Mouse (Mus musculus): ENCODE measurements around the gene Slc24a3. TPM values are rescaled to one million over a fixed set of nuclear protein-coding genes. Genes with fewer than 3 reads are reported as not detected.
A peak's percentile ranks its signal among the peaks of the same experiment; 100 is the strongest.

Gene Slc24a3
- 66.1 and 106 TPM in 2 replicates for polyA plus RNA-seq (2012; ENCODE audit: insufficient read depth, low replicate concordance)

DNA sequence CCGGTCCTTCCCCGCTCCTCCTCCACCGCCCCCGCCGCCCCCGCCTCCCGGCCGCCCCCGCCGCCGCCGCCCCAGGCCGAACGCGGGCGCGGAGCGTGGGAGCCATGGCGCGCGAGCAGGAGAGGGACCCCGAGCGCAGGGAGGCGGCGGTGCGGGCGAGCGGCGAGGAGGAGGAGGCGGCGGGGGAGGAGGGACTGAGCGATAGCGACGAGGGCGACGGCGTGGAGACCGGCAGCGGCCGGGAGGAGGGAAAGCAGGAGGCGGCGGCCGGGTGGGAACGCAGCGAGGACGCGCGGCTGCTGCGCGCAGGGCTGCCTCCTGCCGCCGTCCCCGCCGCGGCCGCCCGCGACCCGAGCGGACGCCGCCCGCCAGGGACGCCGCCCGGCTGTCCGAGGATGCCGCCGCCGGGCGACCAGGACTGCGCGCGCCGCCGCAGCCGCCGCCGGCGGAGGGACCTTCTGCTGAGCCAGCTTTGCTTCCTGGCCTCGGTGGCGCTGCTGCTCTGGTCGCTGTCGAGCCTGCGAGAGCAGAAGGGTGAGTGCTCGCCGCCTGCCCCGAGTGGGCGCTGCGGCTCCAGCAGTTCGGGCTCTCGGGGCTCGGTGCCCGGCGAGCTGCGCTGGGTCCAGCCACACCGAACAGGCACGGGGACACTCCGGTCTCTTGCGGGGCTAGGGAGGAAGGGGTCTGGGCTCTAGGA, at the start of gene Slc24a3:
Gene Slc24a3, plus strand, starts transcription at position 91 of the 697 bp plus-strand sequence.
- H3K4me1 ChIP-seq: peaks cover 82% of the 10 kb centered on the region
- H3K36me3 ChIP-seq (replicated peaks; ENCODE audit: low read length): peaks cover 15% of the 10 kb centered on the region
- TF ChIP-seq GATA1 (IDR thresholded peaks at IDR 0.05; ENCODE audit: borderline replicate concordance, low read length) (no peak), FLI1 (IDR thresholded peaks at IDR 0.05; ENCODE audit: low read length) (no peak)
- H3K27me3 ChIP-seq (replicated peaks): no peaks in the 10 kb centered on the region
- H3K4me3 ChIP-seq (replicated peaks): peak within 1 kb of the TSS; percentile 99
- no peaks in the 10 kb centered on the region for H3K9me3 ChIP-seq

- Histone ChIP-seq H3K36me3 (replicated peaks; ENCODE audit: low read length) (no peaks in the 10 kb centered on the region), H3K4me1 (no peaks in the 10 kb centered on the region), H3K9me3 (peaks cover 3% of the 10 kb centered on the region; the same call in 1 of the 2 replicates), H3K4me3 (replicated peaks) (no peak overlapping the region), H3K27me3 (replicated peaks) (peaks cover 10% of the 10 kb centered on the region)
- TF ChIP-seq FLI1 (IDR thresholded peaks at IDR 0.05; ENCODE audit: low read length): no peak
- no peak for TF ChIP-seq GATA1 (IDR thresholded peaks at IDR 0.05; ENCODE audit: borderline replicate concordance, low read length)
Measured at GRCm38 (mm10) chr2:145117762-145118161, 49.8 kb upstream of the Slc24a3 start.

DNA sequence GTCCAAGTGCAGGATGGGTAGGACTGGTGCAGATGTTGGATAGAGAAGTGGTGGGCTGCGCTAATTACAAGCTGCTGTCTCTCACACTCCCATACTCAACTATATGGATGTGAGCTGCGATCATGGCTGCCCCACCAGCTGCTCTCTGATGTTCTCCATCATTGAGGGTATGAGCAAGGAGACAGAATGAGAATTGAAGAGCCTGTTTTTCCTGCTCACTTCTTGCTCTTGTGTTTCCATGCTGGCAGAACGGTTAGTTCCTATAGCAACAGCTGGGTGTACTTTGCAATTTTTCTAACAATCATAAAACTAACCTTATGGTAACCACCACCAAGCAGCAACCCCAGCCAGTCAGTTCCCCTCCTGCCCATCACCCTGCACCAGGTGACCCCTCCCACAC, 39.8 kb upstream of the Slc24a3 start:
- Histone ChIP-seq H3K9me3 (no peaks in the 10 kb centered on the region), H3K4me3 (replicated peaks) (no peak overlapping the region), H3K4me1 (no peaks in the 10 kb centered on the region), H3K36me3 (replicated peaks; ENCODE audit: low read length) (no peaks in the 10 kb centered on the region), H3K27me3 (replicated peaks) (peaks cover 5% of the 10 kb centered on the region)
- no peak for TF ChIP-seq GATA1 (IDR thresholded peaks at IDR 0.05; ENCODE audit: borderline replicate concordance, low read length)
- no peak for TF ChIP-seq FLI1 (IDR thresholded peaks at IDR 0.05; ENCODE audit: low read length)

DNA sequence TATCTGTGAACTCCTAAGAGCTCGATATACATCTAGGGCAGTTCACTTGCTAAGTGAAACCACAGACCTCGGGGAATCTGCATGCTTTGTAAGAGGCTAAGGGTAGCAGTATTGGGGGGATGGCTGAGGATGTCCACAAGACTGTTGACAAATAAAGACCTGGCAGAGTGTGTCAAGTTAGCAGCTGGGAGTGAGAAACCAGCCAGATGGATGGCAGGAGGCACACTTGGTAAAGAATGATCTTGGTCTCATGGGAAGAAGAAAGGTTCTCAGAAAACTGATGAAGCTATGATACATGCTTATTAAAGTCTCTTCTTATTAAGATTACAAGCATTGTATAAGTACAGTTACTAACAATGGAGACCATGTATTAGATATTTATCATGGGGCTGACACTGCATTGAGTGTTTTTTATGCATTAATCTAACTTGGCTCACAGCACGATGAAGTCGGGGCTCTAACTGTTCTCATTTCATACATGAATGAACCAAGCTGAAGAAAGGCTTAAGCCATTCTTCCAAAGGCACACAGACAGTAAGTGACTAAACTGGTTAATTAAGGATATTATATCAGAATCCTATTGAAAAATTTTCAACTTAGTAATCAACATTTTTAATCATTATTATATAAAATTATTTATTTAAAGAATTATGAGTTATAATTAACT, 30.8 kb upstream of the Slc24a3 start:
- TF ChIP-seq GATA1 (IDR thresholded peaks at IDR 0.05; ENCODE audit: borderline replicate concordance, low read length) (no peak), FLI1 (IDR thresholded peaks at IDR 0.05; ENCODE audit: low read length) (no peak)
- H3K4me3 ChIP-seq (replicated peaks): no peak overlapping the region
- no peaks in the 10 kb centered on the region for H3K9me3 ChIP-seq
- H3K27me3 ChIP-seq (replicated peaks): no peaks in the 10 kb centered on the region
- H3K4me1 ChIP-seq: peaks cover 5% of the 10 kb centered on the region; the same call in 1 of the 2 replicates
- H3K36me3 ChIP-seq (replicated peaks; ENCODE audit: low read length): no peaks in the 10 kb centered on the region

GRCm38 (mm10) chr2:145150407-145150806, 17.1 kb upstream of the Slc24a3 start:
- Histone ChIP-seq H3K4me3 (replicated peaks) (peak overlapping the region; percentile 82), H3K9me3 (no peaks in the 10 kb centered on the region), H3K27me3 (replicated peaks) (no peaks in the 10 kb centered on the region), H3K36me3 (replicated peaks; ENCODE audit: low read length) (no peaks in the 10 kb centered on the region), H3K4me1 (peaks cover 62% of the 10 kb centered on the region)
- TF ChIP-seq GATA1 (IDR thresholded peaks at IDR 0.05; ENCODE audit: borderline replicate concordance, low read length): peak; percentile 39; the same call in 1 of the 3 replicates
- no peak for TF ChIP-seq FLI1 (IDR thresholded peaks at IDR 0.05; ENCODE audit: low read length)

DNA sequence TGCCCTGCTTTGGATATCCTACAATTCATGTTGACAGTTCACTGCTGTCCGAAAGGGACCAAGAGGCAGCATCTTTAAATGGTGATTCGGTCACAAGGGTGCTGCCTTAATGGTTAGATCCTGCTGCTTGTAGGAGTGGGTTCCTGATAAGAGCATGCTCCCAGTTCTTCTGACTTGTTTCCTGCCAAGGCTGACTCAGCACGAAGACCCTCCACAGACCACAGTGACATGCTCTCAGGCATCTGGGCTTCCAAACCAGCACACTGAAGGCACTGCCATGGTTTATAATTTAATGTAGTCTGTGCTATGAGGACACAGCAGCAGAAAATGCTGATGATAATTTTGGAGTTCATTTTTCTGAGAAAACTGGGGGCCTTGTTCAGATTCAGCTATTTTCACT, 16.7 kb upstream of the Slc24a3 start:
- Histone ChIP-seq H3K4me3 (replicated peaks) (peak overlapping the region; percentile 82), H3K27me3 (replicated peaks) (no peaks in the 10 kb centered on the region), H3K9me3 (no peaks in the 10 kb centered on the region), H3K36me3 (replicated peaks; ENCODE audit: low read length) (no peaks in the 10 kb centered on the region), H3K4me1 (peaks cover 66% of the 10 kb centered on the region)
- TF ChIP-seq GATA1 (IDR thresholded peaks at IDR 0.05; ENCODE audit: borderline replicate concordance, low read length) (no peak; the same call in 2 of the 3 replicates), FLI1 (IDR thresholded peaks at IDR 0.05; ENCODE audit: low read length) (no peak)

GRCm38 (mm10) chr2:145152281-145152680, 15.3 kb upstream of the Slc24a3 start:
- no peak for TF ChIP-seq FLI1 (IDR thresholded peaks at IDR 0.05; ENCODE audit: low read length)
- TF ChIP-seq GATA1 (IDR thresholded peaks at IDR 0.05; ENCODE audit: borderline replicate concordance, low read length): no peak
- Histone ChIP-seq H3K4me1 (peaks cover 76% of the 10 kb centered on the region), H3K27me3 (replicated peaks) (no peaks in the 10 kb centered on the region), H3K4me3 (replicated peaks) (no peak overlapping the region), H3K9me3 (no peaks in the 10 kb centered on the region), H3K36me3 (replicated peaks; ENCODE audit: low read length) (no peaks in the 10 kb centered on the region)

DNA sequence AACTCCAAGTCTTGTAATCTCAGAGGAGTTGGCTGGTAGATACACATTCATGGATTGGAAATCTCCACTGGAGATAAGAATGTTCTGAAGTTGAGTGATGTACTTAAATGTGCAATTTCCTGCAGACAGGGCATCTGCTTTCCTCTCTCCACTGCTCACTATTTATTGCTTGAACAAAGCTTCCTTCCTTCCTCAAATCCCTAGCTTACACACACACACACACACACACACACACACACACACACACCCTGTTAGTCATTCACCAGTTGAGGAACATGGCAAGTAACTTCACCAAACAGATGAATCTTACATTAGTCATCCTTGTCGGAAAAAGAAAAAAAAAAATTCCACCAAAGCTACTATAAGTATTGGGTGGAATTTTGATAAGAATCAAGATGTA, 8.6 kb upstream of the Slc24a3 start:
- Histone ChIP-seq H3K4me1 (peaks cover 69% of the 10 kb centered on the region), H3K9me3 (no peaks in the 10 kb centered on the region), H3K4me3 (replicated peaks) (no peak overlapping the region), H3K36me3 (replicated peaks; ENCODE audit: low read length) (no peaks in the 10 kb centered on the region), H3K27me3 (replicated peaks) (no peaks in the 10 kb centered on the region)
- no peak for TF ChIP-seq FLI1 (IDR thresholded peaks at IDR 0.05; ENCODE audit: low read length)
- no peak for TF ChIP-seq GATA1 (IDR thresholded peaks at IDR 0.05; ENCODE audit: borderline replicate concordance, low read length)

DNA sequence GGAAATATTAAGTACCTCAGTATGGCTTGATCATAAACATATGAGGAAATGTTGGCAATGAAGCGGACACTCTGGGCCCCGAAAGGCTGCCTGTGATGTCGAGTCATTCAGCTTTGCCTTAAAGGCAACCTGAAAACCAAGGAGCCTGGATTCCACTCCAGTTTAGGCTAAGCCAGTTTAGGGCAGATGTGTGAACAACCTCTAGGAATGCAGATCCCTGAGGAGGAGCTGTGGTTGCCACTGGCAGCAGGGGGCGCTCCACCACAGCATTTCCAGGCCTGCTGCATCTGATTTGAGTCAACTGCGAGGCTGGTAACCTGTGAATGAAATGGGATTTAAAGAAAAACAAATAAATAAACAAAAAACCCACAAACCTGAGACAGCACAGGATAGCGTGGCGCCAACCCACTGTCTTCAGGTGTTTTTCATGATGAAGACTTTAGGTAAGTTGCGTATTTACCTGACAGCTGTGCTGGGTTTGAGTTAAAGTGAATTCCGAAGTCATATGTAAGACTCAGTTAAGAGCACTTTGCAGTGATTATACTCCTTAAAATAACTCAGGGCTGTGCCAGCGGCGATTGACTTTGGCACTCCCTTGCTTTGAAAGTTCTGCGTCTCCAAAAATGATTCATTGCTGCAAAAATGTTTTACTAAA, 6.4 kb upstream of the Slc24a3 start:
- no peak for TF ChIP-seq FLI1 (IDR thresholded peaks at IDR 0.05; ENCODE audit: low read length)
- peaks cover 69% of the 10 kb centered on the region for H3K4me1 ChIP-seq
- H3K4me3 ChIP-seq (replicated peaks): no peak overlapping the region
- H3K27me3 ChIP-seq (replicated peaks): no peaks in the 10 kb centered on the region
- no peaks in the 10 kb centered on the region for H3K36me3 ChIP-seq (replicated peaks; ENCODE audit: low read length)
- H3K9me3 ChIP-seq: no peaks in the 10 kb centered on the region

- Histone ChIP-seq H3K9me3 (no peaks in the 10 kb centered on the region), H3K4me1 (peaks cover 61% of the 10 kb centered on the region), H3K36me3 (replicated peaks; ENCODE audit: low read length) (no peaks in the 10 kb centered on the region), H3K27me3 (replicated peaks) (no peaks in the 10 kb centered on the region), H3K4me3 (replicated peaks) (no peak overlapping the region)
- TF ChIP-seq FLI1 (IDR thresholded peaks at IDR 0.05; ENCODE audit: low read length) (no peak), GATA1 (IDR thresholded peaks at IDR 0.05; ENCODE audit: borderline replicate concordance, low read length) (no peak)
Measured at GRCm38 (mm10) chr2:145164086-145164485, 3.5 kb upstream of the Slc24a3 start.
